Mouse (Mus musculus) neural tube, postnatal 0 days (tissue): ENCODE results near the gene Mab21l2. TPM values are rescaled to one million over a fixed set of nuclear protein-coding genes. Genes with fewer than 3 reads are reported as not detected.

Experiments
- polyA plus RNA-seq: library from polyadenylated mRNA; unstranded; fragments of >200 nt; fragmentation: Nextera tagmentation; extraction: Ambion mirVana; gene quantifications from 2 replicates; pipeline ENCODE4 v1.2.1, GENCODE M21; 2015

The Mab21l2 gene
- 97.5 and 106 TPM in 2 replicates for polyA plus RNA-seq

GRCm38 (mm10) chr3:86548091-86549015 is at the start of gene Mab21l2:
TSS of gene Mab21l2 (minus strand) at chr3:86548629.

